Mouse (Mus musculus) C2C12 (cell line): ENCODE measurements around the gene Arxes1. TPM values are rescaled to one million over a fixed set of nuclear protein-coding genes. Genes with fewer than 3 reads are reported as not detected.
"Not testable (repeated sequence)": the region's sequence is repeated elsewhere in the genome, so short reads cannot be mapped to it uniquely, and the experiment has no call there.

Source experiments
- H3K27me3 ChIP-seq: one replicate; pipeline ENCODE4 v1.6.1; 2011; ENCODE audit not compliant: control insufficient read depth, insufficient read depth, insufficient read length
- H3K36me3 ChIP-seq: one replicate; pipeline ENCODE4 v1.6.1; 2011; ENCODE audit not compliant: control insufficient read depth, insufficient read depth
- H3K4me3 ChIP-seq: one replicate; pipeline ENCODE4 v1.5.1; 2011; ENCODE audit warnings: mild to moderate bottlenecking, control low read depth; ENCODE audit not compliant: poor library complexity, insufficient read depth, severe bottlenecking
- H3K79me2 ChIP-seq: one replicate; pipeline ENCODE4 v1.6.1; 2011; ENCODE audit not compliant: control insufficient read depth, insufficient read depth
- H3K79me3 ChIP-seq: one replicate; pipeline ENCODE4 v1.6.1; 2011; ENCODE audit warnings: low read depth, control low read depth
- H3ac ChIP-seq: one replicate; pipeline ENCODE3; 2011; ENCODE audit warnings: low read depth; ENCODE audit not compliant: control insufficient read depth, insufficient read length
- CEBPB ChIP-seq: IDR thresholded peaks from one replicate; pipeline ENCODE4 v1.6.1; 2011; ENCODE audit warnings: low read depth, mild to moderate bottlenecking, control low read depth, moderate library complexity
- CTCF ChIP-seq: IDR thresholded peaks from one replicate; pipeline ENCODE4 v1.5.1; 2011; ENCODE audit not compliant: control insufficient read depth, insufficient read depth, insufficient read length
- FOSL1 ChIP-seq: IDR thresholded peaks from one replicate; pipeline ENCODE4 v1.8.0; 2011; ENCODE audit warnings: mild to moderate bottlenecking, low read length; ENCODE audit not compliant: poor library complexity, insufficient read depth, severe bottlenecking
- MAX ChIP-seq: IDR thresholded peaks from one replicate; pipeline ENCODE4 v1.6.1; 2011; ENCODE audit warnings: mild to moderate bottlenecking, control low read depth
- MYOD1 ChIP-seq: IDR thresholded peaks from one replicate; pipeline ENCODE4 v1.6.1; 2011; ENCODE audit warnings: low read depth; ENCODE audit not compliant: control insufficient read depth, insufficient read length
- MYOG ChIP-seq: IDR thresholded peaks from one replicate; pipeline ENCODE4 v1.6.1; 2011; ENCODE audit not compliant: control insufficient read depth, insufficient read length; ENCODE audit errors: extremely low read depth
- USF1 ChIP-seq: IDR thresholded peaks from one replicate; pipeline ENCODE4 v1.6.1; 2011; ENCODE audit warnings: low read depth, mild to moderate bottlenecking, control low read depth, moderate library complexity
- long read RNA-seq, 2 experiments: library from polyadenylated mRNA; unstranded; transcript quantifications; one replicate each; pipeline ENCODE4 v2.0.0; 2019 to 2020
- polyA plus RNA-seq: library from polyadenylated mRNA; unstranded; fragments of >200 nt; fragmentation: generic; extraction: Trizol; gene quantifications from one replicate; pipeline ENCODE4 v1.2.1, GENCODE M21; 2012; ENCODE audit warnings: missing spikeins

Gene Arxes1
- polyA plus RNA-seq: not detected
- long read RNA-seq, experiment 1: 0 reads
- long read RNA-seq, experiment 2: 0 reads

- H3K79me2 ChIP-seq, H3K4me3 ChIP-seq, H3K79me3 ChIP-seq, H3ac ChIP-seq, H3K36me3 ChIP-seq, H3K27me3 ChIP-seq: not testable (repeated sequence)
Measured at GRCm38 (mm10) chrX:136032799-136033763, at the start of gene Arxes1. TSS of gene Arxes1 (plus strand) at chrX:136033367.

- TF ChIP-seq USF1: no peak
- no peak for TF ChIP-seq MYOD1
- TF ChIP-seq CEBPB: no peak
- no peak for TF ChIP-seq CTCF
- no peak for TF ChIP-seq MAX
- no peak for TF ChIP-seq MYOG
- no peak for TF ChIP-seq FOSL1
- Histone ChIP-seq H3K79me3 (no peaks in the 10 kb centered on the region), H3K36me3 (no peaks in the 10 kb centered on the region), H3K27me3 (no peaks in the 10 kb centered on the region), H3K4me3 (no peak overlapping the region), H3K79me2 (no peaks in the 10 kb centered on the region), H3ac (no peak overlapping the region)
Measured at GRCm38 (mm10) chrX:135984539-135985260, 48.5 kb upstream of the Arxes1 start.

DNA sequence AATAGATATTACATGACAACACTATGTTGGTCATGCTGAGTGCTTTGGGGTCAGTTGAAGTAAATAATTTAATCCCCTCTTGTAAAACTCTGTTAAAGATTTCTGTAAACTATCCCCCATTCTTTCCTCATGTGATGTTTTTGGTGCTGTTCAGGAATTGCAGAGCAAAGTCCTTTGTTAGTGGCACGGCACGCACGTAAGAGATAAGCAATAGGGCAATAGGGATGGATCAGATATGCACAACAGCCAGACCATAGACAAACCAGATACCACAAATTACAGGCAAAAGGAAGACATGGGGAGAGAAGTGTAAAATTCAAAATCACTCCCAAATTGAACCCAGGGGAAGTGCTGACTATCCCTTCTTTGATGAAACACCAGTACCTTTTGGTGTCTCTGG is 46.9 kb upstream of the Arxes1 start:
- TF ChIP-seq FOSL1: no peak
- TF ChIP-seq CEBPB: no peak
- no peak for TF ChIP-seq CTCF
- TF ChIP-seq MYOG: no peak
- TF ChIP-seq USF1: no peak
- TF ChIP-seq MYOD1: no peak
- no peak for TF ChIP-seq MAX
- H3K79me2 ChIP-seq: no peaks in the 10 kb centered on the region
- H3ac ChIP-seq: no peak overlapping the region
- H3K27me3 ChIP-seq: no peaks in the 10 kb centered on the region
- H3K36me3 ChIP-seq: no peaks in the 10 kb centered on the region
- H3K79me3 ChIP-seq: no peaks in the 10 kb centered on the region
- no peak overlapping the region for H3K4me3 ChIP-seq

GRCm38 (mm10) chrX:135990661-135991060 is 42.5 kb upstream of the Arxes1 start:
- TF ChIP-seq USF1: no peak
- TF ChIP-seq FOSL1: no peak
- TF ChIP-seq MAX: no peak
- TF ChIP-seq CEBPB: no peak
- TF ChIP-seq MYOD1: no peak
- Histone ChIP-seq H3K36me3 (no peaks in the 10 kb centered on the region), H3K79me2 (no peaks in the 10 kb centered on the region), H3K27me3 (no peaks in the 10 kb centered on the region), H3K79me3 (no peaks in the 10 kb centered on the region), H3ac (no peak overlapping the region), H3K4me3 (no peak overlapping the region)

DNA sequence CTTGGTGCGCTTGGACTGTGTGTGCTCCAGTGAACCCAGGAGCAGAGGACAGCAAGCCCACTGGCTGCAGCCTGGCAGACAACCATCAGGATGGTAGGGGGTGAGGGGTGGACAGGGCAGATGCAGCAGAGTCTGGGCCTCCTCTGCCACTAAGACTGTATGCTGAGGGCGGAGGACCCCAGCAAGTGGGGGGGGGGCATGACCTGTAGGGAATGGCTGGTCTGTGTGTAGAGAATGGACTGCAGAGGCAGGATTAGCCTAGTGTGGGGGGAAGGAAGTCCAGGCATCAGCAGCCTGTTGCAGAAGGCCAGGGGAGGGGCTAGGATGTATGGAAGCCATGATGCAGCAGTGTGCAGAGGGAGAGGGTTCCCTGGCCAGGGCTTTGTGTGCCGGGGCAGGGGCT is 40.0 kb upstream of the Arxes1 start:
- not testable (repeated sequence) for H3ac ChIP-seq, H3K27me3 ChIP-seq, H3K36me3 ChIP-seq

DNA sequence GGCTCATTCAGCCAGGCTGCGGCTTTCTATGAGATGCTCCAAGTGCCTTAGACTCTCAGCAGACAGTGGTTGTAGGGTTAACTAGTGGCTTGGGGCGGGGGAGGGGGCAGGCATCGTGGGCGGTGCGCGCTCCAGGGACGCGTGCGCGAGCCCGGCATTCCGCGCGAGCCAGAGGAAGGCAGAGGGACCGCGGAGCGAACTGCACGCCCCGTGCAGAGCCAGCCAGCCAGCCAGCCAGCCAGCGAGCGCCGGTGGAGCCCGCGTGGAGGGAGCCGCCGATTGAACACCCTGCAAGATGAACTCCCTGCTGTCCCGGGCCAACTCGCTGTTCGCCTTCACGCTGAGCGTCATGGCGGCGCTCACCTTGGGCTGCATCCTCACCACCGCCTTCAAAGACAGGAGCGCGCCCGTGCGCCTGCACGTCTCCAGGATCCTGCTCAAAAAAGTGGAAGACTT is 39.5 kb upstream of the Arxes1 start, which contains the start of gene Arxes2:
TSS of gene Arxes2 (plus strand) at position 161 of the 456 bp plus-strand sequence.
- H3K36me3 ChIP-seq, H3K4me3 ChIP-seq: not testable (repeated sequence)

More for the DNA sequence above, 40.0 kb upstream of the Arxes1 start:
- H3K79me3 ChIP-seq, H3K79me2 ChIP-seq, H3K4me3 ChIP-seq: not testable (repeated sequence)

More for the DNA sequence above, 39.5 kb upstream of the Arxes1 start, which contains the start of gene Arxes2:
- H3K79me2 ChIP-seq, H3K27me3 ChIP-seq, H3ac ChIP-seq, H3K79me3 ChIP-seq: not testable (repeated sequence)
